Mouse (Mus musculus) adrenal gland, adult 8-10 months (tissue): ENCODE measurements around the gene Pmfbp1. TPM values are rescaled to one million over a fixed set of nuclear protein-coding genes. Genes with fewer than 3 reads are reported as not detected.

ENCODE experiments used
- total RNA-seq, 4 experiments: library from RNA; stranded (reverse); gene quantifications; 2 replicates each; pipeline ENCODE4 v1.2.4; 2022

The Pmfbp1 gene
- total RNA-seq, 4 experiments from 2014 or later: not detected

Other genes starting within 250 kb of the Pmfbp1 start
- gene Dhx38, start 71.8 kb downstream of the Pmfbp1 start, total RNA-seq: 10 to 100 TPM; 22.3 to 28.5 (median 25.2) TPM
- 10 to 100 TPM; 10.3 to 12.7 (median 11.9) TPM for gene Txnl4b, start 71.9 kb downstream of the Pmfbp1 start, total RNA-seq
- 100 to 1,000 TPM in 1 of 4 experiments, 10 to 100 TPM in 3; 66.0 to 260 (median 87.5) TPM for gene Hp, start 85.1 kb downstream of the Pmfbp1 start, total RNA-seq
- 10 to 100 TPM; 21.3 to 36.2 (median 25.7) TPM for gene Dhodh, start 114.6 kb downstream of the Pmfbp1 start, total RNA-seq
- under 1 TPM in 3 of 4 experiments, not detected in 1; 0.03 to 0.17 (median 0.06) TPM for gene Pkd1l3, start 120.5 kb downstream of the Pmfbp1 start, total RNA-seq
- gene Ist1, start 199.2 kb downstream of the Pmfbp1 start, total RNA-seq: 100 to 1,000 TPM in 1 of 4 experiments, 10 to 100 TPM in 3; 85.7 to 100 (median 97.0) TPM
- 10 to 100 TPM in 3 of 4 experiments, 1 to 10 TPM in 1; 9.5 to 15.8 (median 12.4) TPM for gene Zfp821, start 211.5 kb downstream of the Pmfbp1 start, total RNA-seq
- 10 to 100 TPM; 42.1 to 57.0 (median 46.1) TPM for gene Atxn1l, start 243.7 kb downstream of the Pmfbp1 start, total RNA-seq